Mouse (Mus musculus): ENCODE measurements at regions not wholly inside any gene's neighbourhood (a gene's known extent, or its start where the extent isn't known, plus 50 kb on each side); places are given as distances from the start of the nearest gene placed in this dataset.
A peak's percentile ranks its signal among the peaks of the same experiment; 100 is the strongest.
"Not testable (repeated sequence)": the region's sequence is repeated elsewhere in the genome, so short reads cannot be mapped to it uniquely, and the experiment has no call there.

DNA sequence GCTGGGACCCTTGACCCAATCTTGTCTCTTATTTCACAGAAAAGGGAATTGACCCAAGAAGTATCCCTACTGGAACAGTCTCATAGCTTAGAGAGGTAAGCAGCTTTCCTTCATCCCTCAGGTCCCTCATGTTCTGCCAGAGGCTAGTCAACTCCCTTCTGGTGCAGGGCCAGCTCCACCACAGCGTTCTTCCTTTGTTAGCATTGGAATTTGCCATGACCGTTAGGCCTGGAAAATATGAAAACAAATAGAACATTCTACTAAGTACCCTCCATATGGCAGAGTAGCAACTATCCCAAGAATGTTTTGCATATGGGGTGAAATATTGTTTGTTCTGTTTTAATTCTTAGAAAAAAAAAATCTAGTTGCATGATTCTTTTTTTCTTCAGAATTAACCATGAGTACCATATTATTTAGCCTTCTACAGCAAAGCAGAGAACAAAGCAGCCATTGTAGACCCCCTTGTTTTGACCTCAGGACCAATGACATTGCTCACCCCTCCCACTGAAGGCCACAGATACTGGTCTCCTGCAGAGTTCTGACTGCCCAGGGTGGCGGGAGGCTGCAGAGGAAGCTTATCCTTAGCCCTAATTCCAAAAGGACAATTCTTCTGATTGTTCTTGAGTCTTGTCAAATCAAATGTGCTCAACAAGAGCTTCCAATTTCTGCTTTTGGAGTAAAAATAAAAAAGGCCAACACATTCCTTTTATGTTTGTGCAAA, 78.1 kb upstream of the Ehbp1 start:
- no peaks in the 10 kb centered on the region for H3K9me3 ChIP-seq (replicated peaks)
- no peaks in the 10 kb centered on the region for H3K36me3 ChIP-seq
- no peak overlapping the region for H3K4me3 ChIP-seq (replicated peaks)
- ATAC-seq (ENCODE audit: low FRiP score), result no peak
- WGBS, result 58% methylated on average over 3 of the region's 3 CpGs
- H3K27ac ChIP-seq (replicated peaks), result no peak overlapping the region
- H3K27me3 ChIP-seq (replicated peaks), result no peaks in the 10 kb centered on the region
- no peak overlapping the region for H3K9ac ChIP-seq (replicated peaks)
- no peak overlapping the region for H3K4me2 ChIP-seq
- no peaks in the 10 kb centered on the region for H3K4me1 ChIP-seq

DNA sequence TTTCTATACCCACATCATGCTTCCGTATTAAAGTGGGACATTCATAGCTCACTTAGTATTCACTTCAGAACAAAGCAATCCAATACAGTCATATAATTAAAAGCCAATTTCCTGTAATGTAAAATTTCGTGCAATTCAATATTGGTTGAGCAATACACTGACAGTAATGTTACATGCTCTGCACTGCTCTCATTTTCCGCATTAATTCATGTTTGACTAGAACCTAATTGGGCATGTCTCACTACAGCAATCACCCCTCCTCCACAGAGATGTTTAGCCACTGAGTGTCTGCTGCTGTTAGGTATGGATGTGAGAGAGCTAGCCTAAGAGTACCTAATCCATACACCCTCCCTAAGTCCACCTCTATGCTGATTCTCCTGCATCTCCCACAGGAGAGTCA, 79.7 kb upstream of the Ehbp1 start:
- peak; percentile 61; the same call in 1 of the 2 replicates for ATAC-seq (ENCODE audit: low FRiP score)
- no peak overlapping the region for H3K4me2 ChIP-seq
- no peak overlapping the region for H3K9ac ChIP-seq (replicated peaks)
- H3K4me3 ChIP-seq (replicated peaks), result no peak overlapping the region
- no peaks in the 10 kb centered on the region for H3K9me3 ChIP-seq (replicated peaks)
- no peaks in the 10 kb centered on the region for H3K4me1 ChIP-seq
- H3K27ac ChIP-seq (replicated peaks), result no peak overlapping the region
- 72% methylated on average over 3 of the region's 3 CpGs for WGBS
- H3K27me3 ChIP-seq (replicated peaks), result no peaks in the 10 kb centered on the region
- H3K36me3 ChIP-seq, result no peaks in the 10 kb centered on the region

DNA sequence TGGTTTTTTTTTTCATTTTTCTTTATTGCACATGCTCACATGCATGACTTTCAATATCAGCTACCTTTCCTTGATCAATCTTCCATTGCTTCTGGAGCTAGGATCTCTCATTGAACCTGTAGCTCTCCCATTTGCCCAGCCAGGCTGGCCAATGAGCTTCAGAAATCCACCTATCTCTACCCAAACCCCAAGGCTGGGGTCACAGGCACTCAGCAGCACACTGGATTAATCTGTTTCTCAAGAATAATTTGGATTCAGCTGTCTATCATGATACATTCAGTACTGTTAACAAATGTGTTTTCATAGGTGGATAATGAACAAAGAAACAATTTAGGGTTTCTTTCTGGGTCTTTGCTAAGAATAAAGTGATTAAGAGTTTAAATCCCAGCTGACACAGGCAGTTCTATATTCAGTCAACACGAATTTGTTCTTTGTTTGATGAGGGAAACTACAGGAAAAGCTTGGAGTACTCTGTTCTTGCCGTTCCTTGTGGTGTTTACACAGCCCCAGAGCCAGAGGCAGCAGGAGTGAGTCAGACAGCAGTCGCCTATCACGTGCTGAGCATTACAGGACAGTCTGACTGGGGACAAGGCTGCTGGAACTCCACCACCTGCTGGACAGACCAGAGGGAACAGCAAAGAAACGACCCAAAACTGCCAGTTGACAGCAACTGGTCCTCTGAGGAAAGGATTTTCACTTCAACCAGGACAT, 74.6 kb upstream of the Tmem17 start:
- Histone ChIP-seq H3K36me3 (no peaks in the 10 kb centered on the region), H3K9me3 (replicated peaks) (no peaks in the 10 kb centered on the region), H3K4me2 (no peak overlapping the region), H3K27me3 (replicated peaks) (no peaks in the 10 kb centered on the region), H3K4me1 (peaks cover 6% of the 10 kb centered on the region; the same call in 1 of the 2 replicates), H3K4me3 (replicated peaks) (no peak overlapping the region), H3K9ac (replicated peaks) (no peak overlapping the region), H3K27ac (replicated peaks) (no peak overlapping the region)
- 17% methylated on average over 5 of the region's 5 CpGs for WGBS
- ATAC-seq (ENCODE audit: low FRiP score), result peak; percentile 77

DNA sequence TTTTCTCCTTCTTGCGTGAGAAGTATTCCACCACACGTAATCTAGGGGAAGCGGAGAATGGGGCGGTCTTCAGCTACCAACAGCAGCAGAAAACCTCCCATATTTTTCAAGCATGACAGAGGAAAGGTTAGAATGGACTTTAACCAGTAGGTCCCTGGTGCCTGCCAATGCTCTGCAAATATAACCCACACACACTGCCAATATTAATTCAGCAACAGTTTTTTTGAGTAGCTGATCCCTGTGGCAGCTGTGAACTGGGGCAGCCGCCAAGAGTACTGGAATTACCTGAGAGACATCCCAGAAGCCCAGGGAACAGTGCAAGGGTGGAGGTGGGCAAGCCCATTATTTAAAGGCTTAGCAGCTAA, 74.1 kb upstream of the Tmem17 start:
- 86% methylated on average over 5 of the region's 5 CpGs for WGBS

DNA sequence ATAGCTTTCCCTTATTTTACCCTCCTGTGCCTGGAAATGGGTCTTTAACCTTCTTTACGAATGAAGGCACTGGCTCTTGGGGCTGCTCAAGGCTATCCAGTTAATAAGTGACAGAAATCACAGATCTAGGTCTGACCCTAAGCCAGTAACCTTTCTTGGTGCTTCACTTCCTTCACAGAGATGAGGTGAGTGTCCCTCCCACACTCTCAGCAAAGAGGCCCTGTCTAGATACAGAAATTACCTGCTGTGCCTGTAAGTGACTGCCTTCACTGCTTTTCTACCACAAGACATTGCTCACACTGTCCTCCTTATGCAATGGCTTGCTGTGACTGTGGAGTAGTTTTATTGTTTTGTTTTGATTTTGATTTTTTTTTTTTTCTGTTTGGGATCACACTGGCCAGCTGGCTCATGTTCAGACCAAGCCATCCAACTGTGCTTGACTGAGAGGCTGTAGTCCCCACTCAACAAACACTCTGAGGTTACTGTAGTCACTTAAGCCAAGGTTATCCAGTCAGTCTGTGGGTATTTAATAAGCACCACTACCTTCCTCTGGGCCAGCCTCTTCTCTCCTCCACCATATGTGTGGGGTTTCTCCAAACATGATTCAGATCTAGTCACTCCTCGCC, 73.3 kb upstream of the Tmem17 start:
- H3K27ac ChIP-seq (replicated peaks), result no peak overlapping the region
- H3K4me3 ChIP-seq (replicated peaks), result no peak overlapping the region
- no peaks in the 10 kb centered on the region for H3K27me3 ChIP-seq (replicated peaks)
- ATAC-seq (ENCODE audit: low FRiP score), result no peak
- no peaks in the 10 kb centered on the region for H3K9me3 ChIP-seq (replicated peaks)
- H3K36me3 ChIP-seq, result no peaks in the 10 kb centered on the region
- H3K4me1 ChIP-seq, result peaks cover 6% of the 10 kb centered on the region; the same call in 1 of the 2 replicates
- H3K9ac ChIP-seq (replicated peaks), result no peak overlapping the region
- WGBS, result 82% methylated on average over 2 of the region's 2 CpGs
- H3K4me2 ChIP-seq, result no peak overlapping the region

More for the DNA sequence above, 74.1 kb upstream of the Tmem17 start:
- no peak overlapping the region for H3K9ac ChIP-seq (replicated peaks)
- no peaks in the 10 kb centered on the region for H3K27me3 ChIP-seq (replicated peaks)
- H3K27ac ChIP-seq (replicated peaks), result no peak overlapping the region
- no peaks in the 10 kb centered on the region for H3K9me3 ChIP-seq (replicated peaks)
- ATAC-seq (ENCODE audit: low FRiP score), result no peak
- H3K4me2 ChIP-seq, result no peak overlapping the region
- no peaks in the 10 kb centered on the region for H3K36me3 ChIP-seq
- no peak overlapping the region for H3K4me3 ChIP-seq (replicated peaks)
- peaks cover 6% of the 10 kb centered on the region; the same call in 1 of the 2 replicates for H3K4me1 ChIP-seq

DNA sequence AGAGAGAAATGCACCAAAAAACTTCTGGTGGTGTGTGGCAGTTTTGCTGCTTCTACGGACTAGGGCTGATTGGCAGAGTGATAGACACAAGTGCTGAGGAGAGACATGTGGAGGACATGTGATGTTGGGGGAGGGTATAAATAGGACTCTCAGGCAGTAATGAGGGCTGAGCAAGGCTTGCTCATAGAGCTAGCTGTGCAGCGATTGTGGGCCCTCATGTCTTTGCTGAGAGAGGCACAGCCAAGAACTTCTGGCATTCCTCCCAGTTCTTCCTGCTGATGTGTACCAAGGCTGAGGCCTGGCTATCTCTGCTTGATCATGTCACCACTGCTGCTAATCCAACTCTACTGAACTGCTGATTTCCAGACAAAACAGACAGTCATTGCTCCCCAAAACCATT, 71.4 kb upstream of the Tmem17 start:
- Histone ChIP-seq H3K4me2 (no peak overlapping the region), H3K4me3 (replicated peaks) (no peak overlapping the region), H3K36me3 (no peaks in the 10 kb centered on the region), H3K27me3 (replicated peaks) (no peaks in the 10 kb centered on the region), H3K4me1 (peaks cover 6% of the 10 kb centered on the region; the same call in 1 of the 2 replicates), H3K27ac (replicated peaks) (no peak overlapping the region), H3K9ac (replicated peaks) (no peak overlapping the region), H3K9me3 (replicated peaks) (no peaks in the 10 kb centered on the region)
- peak; percentile 50; the same call in 1 of the 2 replicates for ATAC-seq (ENCODE audit: low FRiP score)
- 86% methylated on average over 2 of the region's 2 CpGs for WGBS

DNA sequence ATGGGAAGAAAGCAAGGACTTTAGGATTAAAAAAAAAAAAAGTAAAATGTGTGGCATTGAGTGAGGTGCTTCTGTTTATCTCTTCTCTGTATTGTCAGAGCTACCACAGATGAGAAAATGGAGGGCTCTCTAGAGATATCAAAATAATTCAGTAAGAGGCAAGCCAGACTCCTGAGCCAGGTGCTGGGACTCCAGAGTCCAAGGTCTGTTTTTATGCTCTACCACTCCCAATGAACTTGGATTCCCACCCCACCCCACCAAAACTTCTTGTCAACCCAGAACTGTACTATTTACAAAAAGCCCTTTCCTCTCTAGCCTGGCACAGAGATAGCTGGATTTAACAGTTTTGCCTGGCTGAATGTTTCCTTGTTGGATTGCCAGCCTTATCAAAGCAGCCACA, 58.7 kb upstream of the Tmem17 start:
- Histone ChIP-seq H3K9me3 (replicated peaks) (no peaks in the 10 kb centered on the region), H3K4me3 (replicated peaks) (no peak overlapping the region)
- ATAC-seq (ENCODE audit: low FRiP score), result no peak

DNA sequence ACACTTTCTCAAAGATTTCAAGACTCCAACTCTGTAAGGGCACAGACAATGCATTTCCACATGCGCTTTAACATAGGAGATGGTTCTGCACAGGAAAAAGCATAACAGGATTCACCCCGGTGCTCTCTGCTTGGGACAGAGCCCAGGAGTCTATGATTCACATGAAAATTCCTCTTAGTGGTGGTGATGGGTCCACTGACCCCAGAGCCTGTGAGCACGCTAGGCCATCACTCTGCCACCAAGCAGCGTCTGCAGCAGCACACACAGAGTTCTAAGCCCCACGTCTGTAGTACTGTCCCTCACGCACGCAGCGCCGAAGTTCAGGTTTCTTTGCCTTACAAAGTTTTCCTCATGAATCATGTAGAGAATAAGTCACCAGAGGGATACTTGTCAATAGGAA, 55.6 kb upstream of the Tmem17 start:
- H3K9me3 ChIP-seq (replicated peaks), result no peaks in the 10 kb centered on the region
- no peak for ATAC-seq (ENCODE audit: low FRiP score)
- no peak overlapping the region for H3K4me3 ChIP-seq (replicated peaks)
- H3K4me1 ChIP-seq, result no peaks in the 10 kb centered on the region
- no peak overlapping the region for H3K9ac ChIP-seq (replicated peaks)
- 96% methylated on average over 9 of the region's 9 CpGs for WGBS
- no peak overlapping the region for H3K4me2 ChIP-seq
- H3K27me3 ChIP-seq (replicated peaks), result no peaks in the 10 kb centered on the region
- no peak overlapping the region for H3K27ac ChIP-seq (replicated peaks)
- H3K36me3 ChIP-seq, result no peaks in the 10 kb centered on the region

More for the DNA sequence above, 58.7 kb upstream of the Tmem17 start:
- Histone ChIP-seq H3K4me1 (no peaks in the 10 kb centered on the region), H3K4me2 (no peak overlapping the region), H3K27ac (replicated peaks) (no peak overlapping the region), H3K9ac (replicated peaks) (no peak overlapping the region), H3K36me3 (no peaks in the 10 kb centered on the region), H3K27me3 (replicated peaks) (no peaks in the 10 kb centered on the region)

DNA sequence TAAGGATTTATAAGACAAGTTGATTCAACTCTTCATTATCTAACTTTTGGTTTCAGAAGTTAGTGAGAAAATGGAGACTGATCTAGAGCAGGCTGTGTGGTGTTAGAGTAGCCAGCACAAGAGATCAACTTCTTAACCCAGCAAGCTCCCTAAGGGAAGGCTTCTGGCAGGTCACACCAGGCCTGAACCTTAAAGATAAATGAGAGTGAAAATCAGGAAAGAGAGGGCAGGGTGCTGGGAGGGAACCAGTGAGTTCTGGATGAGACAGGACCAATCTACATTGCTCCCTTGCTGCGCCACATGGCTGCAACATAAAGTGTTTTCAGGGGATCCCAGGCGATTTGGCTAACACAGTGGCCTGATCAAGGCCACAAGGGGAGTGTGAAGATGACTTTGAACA, 54.7 kb upstream of the Tmem17 start:
- no peak overlapping the region for H3K27ac ChIP-seq (replicated peaks)
- H3K9me3 ChIP-seq (replicated peaks), result no peaks in the 10 kb centered on the region
- no peak overlapping the region for H3K4me2 ChIP-seq

DNA sequence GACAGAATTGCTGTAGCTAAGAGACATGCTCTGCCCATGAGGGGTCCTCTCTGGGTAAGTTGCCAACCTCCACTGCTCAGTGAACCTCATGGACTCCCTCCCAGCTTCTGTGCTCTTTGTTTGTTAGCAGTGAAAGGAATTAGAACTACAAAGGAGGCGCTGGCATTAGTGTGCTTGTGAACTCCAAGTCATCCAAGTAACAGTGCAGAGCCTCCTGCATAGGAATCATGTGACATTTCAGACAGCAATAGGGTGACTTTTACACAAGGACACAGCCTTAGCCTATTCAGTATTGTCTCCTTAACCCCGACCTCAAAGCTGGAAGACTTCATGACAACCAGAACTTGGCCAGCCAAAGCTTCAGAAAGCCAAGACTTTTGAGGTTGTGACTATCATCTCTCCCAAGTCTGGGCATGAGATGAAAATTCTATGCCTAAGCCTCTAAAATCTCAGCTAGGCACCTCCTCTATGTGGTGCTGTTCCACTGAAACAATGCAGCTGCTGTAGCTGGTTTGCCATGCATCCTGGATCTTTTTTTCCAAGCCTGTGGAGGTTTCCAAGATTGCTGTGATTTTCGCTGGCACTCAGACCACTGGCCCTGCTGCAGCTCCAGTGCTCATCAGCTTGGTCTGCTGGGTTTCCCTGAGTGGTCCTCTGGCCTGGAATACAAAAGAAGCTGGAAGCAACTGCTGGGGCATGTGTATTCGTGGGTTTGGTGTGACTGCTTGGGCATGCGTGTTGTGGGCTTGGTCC, 52.8 kb upstream of the Tmem17 start:
- ATAC-seq (ENCODE audit: low FRiP score), result peak; percentile 88
- H3K36me3 ChIP-seq, result no peaks in the 10 kb centered on the region
- H3K27me3 ChIP-seq (replicated peaks), result no peaks in the 10 kb centered on the region
- peak overlapping the region; percentile 60 for H3K27ac ChIP-seq (replicated peaks)
- no peaks in the 10 kb centered on the region for H3K9me3 ChIP-seq (replicated peaks)
- no peaks in the 10 kb centered on the region for H3K4me1 ChIP-seq
- H3K4me3 ChIP-seq (replicated peaks), result no peak overlapping the region
- no peak overlapping the region for H3K9ac ChIP-seq (replicated peaks)
- H3K4me2 ChIP-seq, result no peak overlapping the region
- WGBS, result 72% methylated on average over 5 of the region's 5 CpGs

More for the DNA sequence above, 54.7 kb upstream of the Tmem17 start:
- WGBS, result 92% methylated on average over 2 of the region's 2 CpGs
- H3K4me1 ChIP-seq, result no peaks in the 10 kb centered on the region
- ATAC-seq (ENCODE audit: low FRiP score), result no peak
- H3K9ac ChIP-seq (replicated peaks), result no peak overlapping the region
- H3K27me3 ChIP-seq (replicated peaks), result no peaks in the 10 kb centered on the region
- H3K36me3 ChIP-seq, result no peaks in the 10 kb centered on the region
- no peak overlapping the region for H3K4me3 ChIP-seq (replicated peaks)

DNA sequence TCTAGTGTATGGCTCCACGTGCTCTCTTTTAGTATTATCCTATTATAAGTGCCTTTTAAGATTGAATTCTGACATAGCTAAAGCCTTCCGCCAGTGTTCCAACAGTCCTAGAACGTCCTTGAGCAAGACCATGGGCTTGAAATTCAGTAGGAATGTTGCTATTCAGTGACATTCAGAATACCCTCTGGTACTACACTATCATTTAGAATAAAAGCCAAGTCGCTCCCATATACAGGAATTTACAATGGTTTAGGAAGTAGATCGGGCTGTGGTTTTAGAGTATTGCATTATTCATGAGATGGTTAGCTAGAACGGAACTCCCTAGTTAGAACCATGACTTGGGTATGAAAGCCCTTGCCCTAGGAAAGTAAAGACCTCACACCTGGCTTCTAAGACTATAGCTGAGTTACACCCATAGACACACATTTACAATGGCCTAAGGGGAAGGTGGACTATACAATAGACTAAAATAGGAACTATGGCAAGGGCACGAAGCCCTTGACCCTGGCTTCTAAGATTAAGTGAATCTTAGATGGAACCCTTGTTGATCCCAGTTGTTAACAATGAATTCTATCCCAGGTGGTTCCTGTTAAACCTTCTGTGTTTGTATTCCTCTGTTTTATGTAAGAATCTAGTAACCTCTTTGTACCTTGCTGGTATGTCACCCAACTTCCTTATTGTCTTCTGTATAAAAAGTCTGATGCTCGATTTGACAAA, 50.7 kb upstream of the Tmem17 start:
- H3K4me1 ChIP-seq; ATAC-seq (ENCODE audit: low FRiP score); H3K27ac ChIP-seq (replicated peaks); H3K27me3 ChIP-seq (replicated peaks); H3K9me3 ChIP-seq (replicated peaks); H3K9ac ChIP-seq (replicated peaks); H3K4me2 ChIP-seq; H3K4me3 ChIP-seq (replicated peaks); H3K36me3 ChIP-seq: not testable (repeated sequence)
- WGBS, result 88% methylated on average over 8 of the region's 8 CpGs
